Mouse (Mus musculus): ENCODE results near the gene Alpk1. TPM values are rescaled to one million over a fixed set of nuclear protein-coding genes. Genes with fewer than 3 reads are reported as not detected.

Alpk1 gene
- polyA plus RNA-seq, 1 experiment from 2014 or later, result 1.3 TPM

DNA sequence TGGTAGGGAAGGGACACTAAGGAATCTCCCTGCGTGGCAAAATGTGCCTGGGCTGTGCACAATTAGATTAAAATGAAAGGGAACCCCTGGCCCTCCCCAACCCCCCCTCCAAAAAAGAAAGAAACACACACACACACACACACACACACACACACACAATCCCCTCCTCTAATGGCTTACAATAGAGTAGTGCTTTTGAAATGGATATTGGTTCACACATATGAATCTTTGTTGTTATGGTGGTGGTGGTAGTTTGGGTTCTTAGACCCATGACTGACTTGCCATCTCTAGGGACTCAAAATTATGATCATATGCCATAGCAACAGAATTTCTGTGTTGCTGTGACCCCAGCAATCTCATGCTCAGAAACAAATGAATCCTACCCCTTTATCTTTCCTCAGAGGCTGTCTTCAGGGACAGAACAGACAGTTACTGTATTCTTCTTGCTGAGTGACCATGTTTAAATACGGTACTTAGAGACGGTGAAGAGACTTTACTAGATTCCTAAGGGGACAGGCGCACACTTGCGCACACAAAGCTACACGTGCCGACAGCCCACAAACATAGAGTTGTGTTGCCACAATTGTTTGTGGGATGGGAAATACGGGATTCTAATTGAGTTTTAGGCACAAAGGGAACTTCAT is 73.8 kb downstream of the Alpk1 start:
- DNase-seq (ENCODE audit: low spot score), result no peak
- Histone ChIP-seq H3K36me3 (ENCODE audit: control insufficient read depth, insufficient read depth, low read length) (no peaks in the 10 kb centered on the region), H3K9ac (ENCODE audit: low read length) (peak overlapping the region; percentile 35; the same call in 1 of the 2 replicates), H3K4me3 (ENCODE audit: low read depth, low read length) (0 out of 2 replicates have a peak overlapping the region, but pooled peaks have one; percentile 10), H3K4me2 (ENCODE audit: low read depth, low read length, severe bottlenecking) (peak overlapping the region; percentile 38; the same call in 1 of the 2 replicates), H3K4me1 (replicated peaks; ENCODE audit: control insufficient read depth, insufficient read depth, low read length) (peaks cover 16% of the 10 kb centered on the region), H3K27ac (ENCODE audit: low read depth, low read length) (peak overlapping the region; percentile 93), H3K9me3 (ENCODE audit: control insufficient read depth, low read length) (no peaks in the 10 kb centered on the region), H3K27me3 (ENCODE audit: control insufficient read depth, insufficient read depth, low read length) (peaks cover 36% of the 10 kb centered on the region)
- 39% methylated on average over 8 of the region's 8 CpGs for WGBS
- ATAC-seq (replicated peaks; ENCODE audit: low FRiP score), result peak; percentile 11

DNA sequence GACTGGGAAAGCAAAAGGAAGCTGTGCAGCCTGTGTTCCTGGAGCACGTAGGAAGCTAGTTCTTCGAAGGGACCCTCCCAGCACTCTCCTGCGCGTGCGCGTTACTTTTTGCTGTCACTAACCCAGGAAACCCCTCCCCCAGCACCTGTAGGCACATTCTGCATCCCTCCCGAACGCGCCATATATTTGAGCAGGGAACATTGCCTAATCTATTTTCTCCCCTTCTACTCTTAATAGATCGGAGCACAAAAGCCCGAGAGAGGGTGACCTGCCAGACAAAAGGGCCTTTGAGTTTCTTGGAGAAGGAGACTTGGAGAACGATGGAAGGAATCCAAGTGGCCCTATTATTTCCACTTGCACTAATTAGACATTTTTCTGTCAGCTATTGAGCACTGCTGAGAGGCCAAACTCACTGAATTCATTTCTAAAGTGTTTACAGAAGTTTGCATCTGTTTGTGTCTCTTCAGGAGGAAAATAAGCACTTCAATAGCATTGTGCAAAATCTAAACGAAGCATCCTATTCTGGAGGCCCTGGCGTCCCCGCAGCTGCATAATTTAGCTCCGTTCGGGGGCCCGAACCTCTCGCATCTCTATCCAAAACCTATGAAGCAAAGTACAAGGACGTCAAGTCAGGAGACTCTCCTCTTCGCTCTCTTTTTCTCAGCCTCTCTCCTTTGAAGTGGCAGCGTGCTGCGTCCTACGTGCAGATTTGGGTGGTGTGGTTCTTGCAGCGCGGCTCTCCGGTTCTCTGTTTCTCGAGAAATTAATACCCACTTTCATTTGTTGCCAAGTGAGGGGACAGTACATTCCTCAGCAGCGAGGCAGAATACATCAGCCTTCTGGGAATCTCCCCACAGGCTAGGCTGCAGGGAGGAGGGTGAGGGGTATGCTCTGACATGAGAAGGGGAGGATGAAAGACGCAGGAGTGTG is 74.5 kb downstream of the Alpk1 start:
- ATAC-seq (replicated peaks; ENCODE audit: low FRiP score), result peak; percentile 89
- H3K4me2 ChIP-seq (ENCODE audit: low read depth, low read length, severe bottlenecking), result peak overlapping the region; percentile 38
- H3K4me3 ChIP-seq (ENCODE audit: low read depth, low read length), result peak overlapping the region; percentile 10; the same call in 1 of the 2 replicates
- peak overlapping the region; percentile 35; the same call in 1 of the 2 replicates for H3K9ac ChIP-seq (ENCODE audit: low read length)
- peak overlapping the region; percentile 93 for H3K27ac ChIP-seq (ENCODE audit: low read depth, low read length)
- no peaks in the 10 kb centered on the region for H3K36me3 ChIP-seq (ENCODE audit: control insufficient read depth, insufficient read depth, low read length)
- DNase-seq (ENCODE audit: low spot score), result peak; percentile 95
- H3K9me3 ChIP-seq (ENCODE audit: control insufficient read depth, low read length), result no peaks in the 10 kb centered on the region
- WGBS, result 1% methylated on average over 30 of the region's 30 CpGs
- peaks cover 16% of the 10 kb centered on the region for H3K4me1 ChIP-seq (replicated peaks; ENCODE audit: control insufficient read depth, insufficient read depth, low read length)
- H3K27me3 ChIP-seq (ENCODE audit: control insufficient read depth, insufficient read depth, low read length), result peaks cover 36% of the 10 kb centered on the region

DNA sequence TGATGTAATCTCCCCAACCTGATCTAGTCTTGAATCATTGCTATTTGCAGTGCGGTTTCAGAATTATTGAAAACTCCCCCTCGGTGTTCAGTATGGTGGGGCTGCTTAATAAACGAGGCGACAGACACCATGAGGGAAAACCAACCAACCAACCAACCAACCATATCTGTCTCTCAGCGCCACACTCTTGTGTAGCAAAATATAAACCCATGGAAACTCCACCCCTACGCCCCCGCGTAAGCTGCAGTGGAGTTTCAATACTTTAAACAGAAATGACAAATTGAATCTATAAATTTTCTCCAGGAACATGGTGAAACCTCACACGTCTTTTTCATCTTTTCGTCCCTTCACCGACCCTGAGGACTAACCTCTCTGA is 75.2 kb downstream of the Alpk1 start:
- H3K27ac ChIP-seq (ENCODE audit: low read depth, low read length), result peak overlapping the region; percentile 93
- H3K4me1 ChIP-seq (replicated peaks; ENCODE audit: control insufficient read depth, insufficient read depth, low read length), result peaks cover 16% of the 10 kb centered on the region
- ATAC-seq (replicated peaks; ENCODE audit: low FRiP score) (no peak), DNase-seq (ENCODE audit: low spot score) (no peak)
- peak overlapping the region; percentile 38; the same call in 1 of the 2 replicates for H3K4me2 ChIP-seq (ENCODE audit: low read depth, low read length, severe bottlenecking)
- no peaks in the 10 kb centered on the region for H3K9me3 ChIP-seq (ENCODE audit: control insufficient read depth, low read length)
- 0 out of 2 replicates have a peak overlapping the region, but pooled peaks have one; percentile 16 for H3K9ac ChIP-seq (ENCODE audit: low read length)
- H3K4me3 ChIP-seq (ENCODE audit: low read depth, low read length), result no peak overlapping the region
- peaks cover 35% of the 10 kb centered on the region for H3K27me3 ChIP-seq (ENCODE audit: control insufficient read depth, insufficient read depth, low read length)
- no peaks in the 10 kb centered on the region for H3K36me3 ChIP-seq (ENCODE audit: control insufficient read depth, insufficient read depth, low read length)
- 60% methylated on average over 11 of the region's 11 CpGs for WGBS

DNA sequence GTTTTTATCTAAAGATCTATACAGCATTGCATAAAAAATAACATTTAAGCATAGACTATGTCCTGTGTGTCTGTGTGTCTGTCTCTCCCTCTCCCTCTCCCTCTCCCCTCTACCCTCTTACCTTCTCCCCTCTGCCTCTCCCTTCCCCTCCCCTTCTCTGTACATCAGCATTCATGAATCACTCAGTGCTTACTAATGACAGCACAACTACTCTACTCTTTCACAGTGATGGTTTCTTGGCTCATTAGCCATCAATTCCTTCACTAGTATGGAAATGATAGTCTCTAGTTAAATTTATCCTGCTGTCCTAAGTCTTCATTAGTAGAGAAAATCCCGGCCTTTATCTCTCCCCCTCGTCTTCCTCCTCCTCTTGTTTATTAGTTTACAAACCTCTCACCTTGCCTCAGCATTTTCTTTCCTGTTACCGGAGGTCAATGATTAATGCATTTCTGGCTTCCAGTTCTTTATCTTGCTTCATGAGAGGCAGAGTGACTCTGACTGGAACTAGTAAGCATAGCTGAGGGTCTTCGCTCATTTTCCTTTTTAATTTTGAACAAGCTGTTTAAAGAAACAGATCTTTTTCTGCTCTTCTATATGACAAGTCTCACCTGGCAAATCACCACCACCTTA is 79.0 kb downstream of the Alpk1 start:
- Histone ChIP-seq H3K27ac (ENCODE audit: low read depth, low read length) (peak overlapping the region; percentile 34; the same call in 1 of the 2 replicates), H3K9ac (ENCODE audit: low read length) (no peak overlapping the region), H3K9me3 (ENCODE audit: control insufficient read depth, low read length) (no peaks in the 10 kb centered on the region), H3K4me1 (replicated peaks; ENCODE audit: control insufficient read depth, insufficient read depth, low read length) (peaks cover 6% of the 10 kb centered on the region; the same call in 1 of the 2 replicates), H3K36me3 (ENCODE audit: control insufficient read depth, insufficient read depth, low read length) (no peaks in the 10 kb centered on the region), H3K4me3 (ENCODE audit: low read depth, low read length) (no peak overlapping the region), H3K4me2 (ENCODE audit: low read depth, low read length, severe bottlenecking) (no peak overlapping the region), H3K27me3 (ENCODE audit: control insufficient read depth, insufficient read depth, low read length) (peaks cover 30% of the 10 kb centered on the region)
- DNase-seq (ENCODE audit: low spot score), result no peak
- ATAC-seq (replicated peaks; ENCODE audit: low FRiP score), result no peak
- 65% methylated on average over 4 of the region's 4 CpGs for WGBS

DNA sequence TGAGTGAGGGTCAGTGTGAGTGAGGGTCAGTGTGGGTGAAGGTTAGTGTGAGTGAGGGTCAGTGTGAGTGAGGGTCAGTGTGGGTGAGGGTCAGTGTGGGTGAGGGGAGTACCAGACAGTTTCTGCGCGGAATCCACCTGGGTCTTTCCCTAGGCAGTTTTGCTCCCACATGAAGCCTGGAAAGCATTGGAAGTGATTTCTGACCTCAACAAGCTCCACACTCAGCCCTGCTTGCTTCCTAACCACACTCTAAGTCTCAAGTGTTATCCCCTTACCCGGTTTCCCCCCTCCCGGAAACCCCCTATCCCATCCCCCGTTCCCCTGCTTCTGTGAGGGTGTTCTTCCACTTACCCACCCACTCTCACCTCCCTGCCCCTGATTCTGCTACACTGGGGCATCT is 81.7 kb downstream of the Alpk1 start:
- H3K27me3 ChIP-seq (ENCODE audit: control insufficient read depth, insufficient read depth, low read length), result peaks cover 27% of the 10 kb centered on the region
- H3K9me3 ChIP-seq (ENCODE audit: control insufficient read depth, low read length), result no peaks in the 10 kb centered on the region
- H3K4me1 ChIP-seq (replicated peaks; ENCODE audit: control insufficient read depth, insufficient read depth, low read length), result peaks cover 16% of the 10 kb centered on the region
- no peaks in the 10 kb centered on the region for H3K36me3 ChIP-seq (ENCODE audit: control insufficient read depth, insufficient read depth, low read length)
- ATAC-seq (replicated peaks; ENCODE audit: low FRiP score) (no peak), DNase-seq (ENCODE audit: low spot score) (no peak)
- no peak overlapping the region for H3K4me3 ChIP-seq (ENCODE audit: low read depth, low read length)
- WGBS, result 79% methylated on average over 5 of the region's 5 CpGs
- no peak overlapping the region for H3K4me2 ChIP-seq (ENCODE audit: low read depth, low read length, severe bottlenecking)
- H3K9ac ChIP-seq (ENCODE audit: low read length), result no peak overlapping the region
- no peak overlapping the region for H3K27ac ChIP-seq (ENCODE audit: low read depth, low read length)

DNA sequence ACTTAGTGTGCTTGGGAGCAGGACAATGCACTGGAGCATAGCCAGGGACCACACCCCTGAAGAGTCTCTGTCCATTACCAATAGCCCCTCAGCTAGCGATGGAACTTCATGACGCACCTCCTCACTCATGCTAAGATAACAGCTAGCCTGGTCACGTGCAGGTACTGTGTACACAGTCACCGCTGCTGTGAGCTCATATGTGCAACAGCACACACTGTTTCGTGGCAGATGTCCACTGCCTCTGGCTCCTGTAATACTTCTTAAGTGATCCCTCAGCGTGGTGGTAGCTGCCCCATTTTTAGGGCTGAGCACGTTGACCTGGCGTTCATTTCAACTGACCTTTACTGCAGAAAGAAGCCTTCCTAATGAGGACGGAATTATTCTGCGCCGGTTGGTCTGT is 83.8 kb downstream of the Alpk1 start:
- Histone ChIP-seq H3K4me2 (ENCODE audit: low read depth, low read length, severe bottlenecking) (no peak overlapping the region), H3K4me1 (replicated peaks; ENCODE audit: control insufficient read depth, insufficient read depth, low read length) (peaks cover 16% of the 10 kb centered on the region), H3K9ac (ENCODE audit: low read length) (no peak overlapping the region), H3K27ac (ENCODE audit: low read depth, low read length) (no peak overlapping the region), H3K4me3 (ENCODE audit: low read depth, low read length) (no peak overlapping the region), H3K36me3 (ENCODE audit: control insufficient read depth, insufficient read depth, low read length) (no peaks in the 10 kb centered on the region), H3K27me3 (ENCODE audit: control insufficient read depth, insufficient read depth, low read length) (peaks cover 18% of the 10 kb centered on the region), H3K9me3 (ENCODE audit: control insufficient read depth, low read length) (no peaks in the 10 kb centered on the region)
- WGBS, result 55% methylated on average over 11 of the region's 11 CpGs
- ATAC-seq (replicated peaks; ENCODE audit: low FRiP score), result peak; percentile 26
- no peak for DNase-seq (ENCODE audit: low spot score)

DNA sequence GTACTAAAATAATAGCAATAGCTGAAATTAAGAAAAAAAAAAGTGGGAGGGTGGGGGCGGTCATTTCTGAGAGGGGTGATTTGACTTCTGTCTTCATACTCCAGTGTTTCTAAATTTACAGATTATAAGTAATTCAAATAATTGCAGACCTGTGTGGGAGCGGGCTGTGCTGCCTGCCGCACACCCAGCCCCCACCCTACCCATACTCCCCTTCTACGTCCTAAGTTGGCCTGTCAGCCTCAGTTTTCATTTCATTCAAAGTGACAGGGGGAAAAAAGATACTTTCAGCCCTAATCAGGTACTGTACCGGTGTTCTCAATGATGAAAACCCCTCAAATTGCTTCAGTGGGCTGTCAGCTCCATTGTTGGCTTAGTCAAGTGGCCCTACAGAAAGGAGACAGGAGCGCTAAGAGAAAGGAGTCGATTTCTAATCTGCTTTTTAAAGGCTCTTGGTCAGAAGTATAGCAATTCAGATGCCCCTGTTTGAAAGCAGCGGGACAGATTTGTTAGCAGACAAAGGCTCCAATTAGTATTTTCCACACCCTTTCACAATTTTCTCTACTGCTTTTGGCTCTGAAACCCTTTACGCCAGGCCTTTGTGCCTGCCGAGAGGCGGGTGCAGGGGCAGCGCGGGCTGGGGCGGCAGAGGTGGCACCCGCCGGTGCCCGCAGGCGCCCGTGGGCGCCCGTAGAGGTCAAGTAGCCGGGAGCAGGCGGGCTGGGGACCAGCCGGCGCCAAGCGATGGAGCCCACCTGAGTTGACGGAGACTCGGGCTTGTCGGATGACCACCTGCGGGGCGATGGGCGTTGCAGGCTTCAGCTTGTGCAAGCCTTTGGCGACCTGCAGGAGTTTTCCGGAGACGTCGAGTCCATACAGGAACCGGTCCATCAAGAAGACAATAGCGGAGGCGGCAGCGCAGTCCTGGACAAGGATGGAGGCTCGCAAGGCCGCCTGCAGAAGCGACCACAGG is 85.2 kb downstream of the Alpk1 start:
- Histone ChIP-seq H3K4me2 (ENCODE audit: low read depth, low read length, severe bottlenecking) (peak overlapping the region; percentile 64), H3K9me3 (ENCODE audit: control insufficient read depth, low read length) (no peaks in the 10 kb centered on the region), H3K4me1 (replicated peaks; ENCODE audit: control insufficient read depth, insufficient read depth, low read length) (peaks cover 16% of the 10 kb centered on the region), H3K4me3 (ENCODE audit: low read depth, low read length) (peak overlapping the region; percentile 26), H3K9ac (ENCODE audit: low read length) (peak overlapping the region; percentile 61), H3K27ac (ENCODE audit: low read depth, low read length) (peak overlapping the region; percentile 81), H3K36me3 (ENCODE audit: control insufficient read depth, insufficient read depth, low read length) (no peaks in the 10 kb centered on the region), H3K27me3 (ENCODE audit: control insufficient read depth, insufficient read depth, low read length) (peaks cover 11% of the 10 kb centered on the region; the same call in 1 of the 2 replicates)
- WGBS, result 3% methylated on average over 43 of the region's 43 CpGs
- DNase-seq (ENCODE audit: low spot score) (peak; percentile 87), ATAC-seq (replicated peaks; ENCODE audit: low FRiP score) (peak; percentile 87)
